Mouse (Mus musculus) ES-Bruce4 (cell line): ENCODE data around the gene Clic4.

ENCODE experiments used
- CTCF ChIP-seq: IDR thresholded peaks from one replicate; pipeline ENCODE4 v1.8.1; 2011; ENCODE audit warnings: low read depth, low read length
- POLR2A ChIP-seq: IDR thresholded peaks from one replicate; pipeline ENCODE4 v1.8.1; 2011; ENCODE audit warnings: low read length; ENCODE audit not compliant: insufficient read depth

DNA sequence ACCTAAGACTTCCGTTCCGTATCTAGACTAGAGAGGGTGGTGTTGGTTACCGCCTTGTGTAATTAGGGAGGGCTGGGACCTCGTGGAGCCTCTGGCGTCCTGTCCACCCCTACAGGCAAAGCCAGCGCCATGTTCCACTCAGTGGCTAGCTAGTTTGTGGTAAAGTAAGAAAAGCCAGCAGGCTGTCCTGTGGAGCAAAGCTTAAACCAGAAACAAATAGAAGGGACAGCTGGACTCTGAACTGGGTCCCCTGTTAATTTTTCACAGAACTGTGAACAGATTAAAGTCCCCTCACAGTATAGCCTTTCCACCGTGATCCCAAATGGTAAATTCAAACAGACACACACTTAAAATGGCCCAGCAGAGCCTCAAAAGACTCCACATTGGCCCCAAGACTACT lies 2.1 kb upstream of the Clic4 start:
- no peak for TF ChIP-seq POLR2A
- TF ChIP-seq CTCF: no peak
